Comparison of ENCODE assay signal across 8 mouse cellular contexts in genomic region chr17:35218516-35219193, GRCm38 (mm10). TPM values are rescaled to one million over a fixed set of nuclear protein-coding genes. Genes with fewer than 3 reads are reported as not detected.
DNase-seq lines count a peak whose midpoint lies in the region; ATAC-seq and TF ChIP-seq lines count a peak whose summit lies in the region.

No protein-coding gene starts in this region.

- ATAC-seq in hindbrain, postnatal 0 days: no peak
- no peak for ATAC-seq in hindbrain, embryonic 16.5 days
- ATAC-seq in neutrophil, adult 5-6 weeks (ENCODE audit: extremely low read depth, insufficient number of reproducible peaks, low FRiP score, poor library complexity, severe bottlenecking): peak; percentile 68

- no peaks in the 10 kb centered on the region for H3K9me3 ChIP-seq in hindbrain, postnatal 0 days (ENCODE audit: low read length)
- no peaks in the 10 kb centered on the region for H3K9me3 ChIP-seq in hindbrain, embryonic 16.5 days (ENCODE audit: control insufficient read depth, low read length)

- TF ChIP-seq CTCF in hindbrain, postnatal 0 days (IDR thresholded peaks at IDR 0.05; ENCODE audit: low read depth): no peak

- WGBS in hindbrain, postnatal 0 days: 85% methylated on average over 18 of the region's 18 CpGs
- 82% methylated on average over 15 of the region's 18 CpGs for WGBS in hindbrain, embryonic 16.5 days

- 0 out of 2 replicates have a peak overlapping the region, but pooled peaks have one; percentile 17 for H3K9ac ChIP-seq in hindbrain, postnatal 0 days (replicated peaks; ENCODE audit: low read length)
- no peak overlapping the region for H3K9ac ChIP-seq in hindbrain, embryonic 16.5 days (ENCODE audit: low read depth, low read length)

- H3K4me1 ChIP-seq in hindbrain, postnatal 0 days (ENCODE audit: insufficient read depth, low read length): no peaks in the 10 kb centered on the region
- H3K4me1 ChIP-seq in hindbrain, embryonic 16.5 days (ENCODE audit: control insufficient read depth, insufficient read depth, low read depth, low read length): no peaks in the 10 kb centered on the region

- H3K4me3 ChIP-seq in hindbrain, postnatal 0 days (ENCODE audit: low read length): no peak overlapping the region
- H3K4me3 ChIP-seq in hindbrain, embryonic 16.5 days (ENCODE audit: low read length): no peak overlapping the region

- H3K27ac ChIP-seq in hindbrain, postnatal 0 days: no peak overlapping the region
- H3K27ac ChIP-seq in hindbrain, embryonic 16.5 days (ENCODE audit: low read depth, low read length): no peak overlapping the region

- H3K27me3 ChIP-seq in hindbrain, postnatal 0 days (ENCODE audit: insufficient read depth, low read length): no peaks in the 10 kb centered on the region
- H3K27me3 ChIP-seq in hindbrain, embryonic 16.5 days (replicated peaks; ENCODE audit: control insufficient read depth, insufficient read depth, low read length): no peaks in the 10 kb centered on the region

- H3K4me2 ChIP-seq in hindbrain, postnatal 0 days (ENCODE audit: low read depth, low read length): no peak overlapping the region
- no peak overlapping the region for H3K4me2 ChIP-seq in hindbrain, embryonic 16.5 days (ENCODE audit: low read length)

- H3K36me3 ChIP-seq in hindbrain, postnatal 0 days (ENCODE audit: insufficient read depth, low read length): peaks cover 12% of the 10 kb centered on the region
- no peaks in the 10 kb centered on the region for H3K36me3 ChIP-seq in hindbrain, embryonic 16.5 days (ENCODE audit: control insufficient read depth, insufficient read depth, low read length)

- no peak for DNase-seq in hindbrain, postnatal 0 days (ENCODE audit: low spot score)
- DNase-seq in heart, adult 9 months (ENCODE audit: low spot score in 2 of 2): peak; percentile 70 to 91
- peak; percentile 49 to 76 for DNase-seq in kidney, postnatal 25 days
- DNase-seq in layer of hippocampus, adult 8-10 months (ENCODE audit: low spot score in 2 of 2): no peak
- no peak for DNase-seq in urinary bladder, adult 2 months (ENCODE audit: low spot score)
- no peak for DNase-seq in left cerebral cortex, adult 8-10 months (ENCODE audit: low spot score in 2 of 2)

RNA-seq across cellular contexts. Expression of gene Gm16181, which starts 2.0 kb away (rescaled TPM):
- not detected in 2 replicates for total RNA-seq in hindbrain, postnatal 0 days (2014; rRNA removed)
- 0.40 TPM in 1 of 2 replicates, not detected in the other for polyA plus RNA-seq in hindbrain, postnatal 0 days (2015; fragmentation: Nextera tagmentation; extraction: Ambion mirVana)
- polyA plus RNA-seq in hindbrain, embryonic 16.5 days (2015; fragmentation: Nextera tagmentation; extraction: Ambion mirVana): 0.34 and 0.45 TPM in 2 replicates
- total RNA-seq in neutrophil, adult 5-6 weeks (2017): 2.1 TPM in 1 of 2 replicates, not detected in the other
- not detected for total RNA-seq in layer of hippocampus, adult 8-10 months (2022)
- 0.18 TPM in 1 of 2 replicates, not detected in the other for polyA plus RNA-seq in urinary bladder, adult 2 months (2012; rRNA removed)
- total RNA-seq in left cerebral cortex, adult 8-10 months (2022): not detected

RNA-seq across cellular contexts. Expression of gene Lta, which starts 13.5 kb away (rescaled TPM):
- total RNA-seq in hindbrain, postnatal 0 days (2014; rRNA removed): 0.47 TPM in 1 of 2 replicates, not detected in the other
- 0.85 and 1.3 TPM in 2 replicates for polyA plus RNA-seq in hindbrain, postnatal 0 days (2015; fragmentation: Nextera tagmentation; extraction: Ambion mirVana)
- 0.37 and 0.80 TPM in 2 replicates for polyA plus RNA-seq in hindbrain, embryonic 16.5 days (2015; fragmentation: Nextera tagmentation; extraction: Ambion mirVana)
- 6.6 and 9.9 TPM in 2 replicates for total RNA-seq in neutrophil, adult 5-6 weeks (2017)
- total RNA-seq in layer of hippocampus, adult 8-10 months (2022): under 1 TPM; 0.32 to 0.89 (median 0.67) TPM
- 0.29 and 0.43 TPM in 2 replicates for polyA plus RNA-seq in urinary bladder, adult 2 months (2012; rRNA removed)
- 1 to 10 TPM in 1 of 4 experiments, under 1 TPM in 3; 0.28 to 1.2 (median 0.58) TPM for total RNA-seq in left cerebral cortex, adult 8-10 months (2022)

RNA-seq across cellular contexts. Expression of gene Atp6v1g2, which starts 14.8 kb away (rescaled TPM):
- 91.0 and 114 TPM in 2 replicates for total RNA-seq in hindbrain, postnatal 0 days (2014; rRNA removed)
- polyA plus RNA-seq in hindbrain, postnatal 0 days (2015; fragmentation: Nextera tagmentation; extraction: Ambion mirVana): 180 and 183 TPM in 2 replicates
- 140 and 151 TPM in 2 replicates for polyA plus RNA-seq in hindbrain, embryonic 16.5 days (2015; fragmentation: Nextera tagmentation; extraction: Ambion mirVana)
- 5.0 and 6.5 TPM in 2 replicates for total RNA-seq in neutrophil, adult 5-6 weeks (2017)
- 100 to 1,000 TPM; 592 to 630 (median 612) TPM for total RNA-seq in layer of hippocampus, adult 8-10 months (2022)
- polyA plus RNA-seq in urinary bladder, adult 2 months (2012; rRNA removed): 11.9 and 14.5 TPM in 2 replicates
- 100 to 1,000 TPM; 552 to 589 (median 575) TPM for total RNA-seq in left cerebral cortex, adult 8-10 months (2022)

RNA-seq across cellular contexts. Expression of gene Tnf, which starts 16.8 kb away (rescaled TPM):
- 0.18 and 0.52 TPM in 2 replicates for total RNA-seq in hindbrain, postnatal 0 days (2014; rRNA removed)
- polyA plus RNA-seq in hindbrain, postnatal 0 days (2015; fragmentation: Nextera tagmentation; extraction: Ambion mirVana): 0.09 TPM in 1 of 2 replicates, not detected in the other
- not detected in 2 replicates for polyA plus RNA-seq in hindbrain, embryonic 16.5 days (2015; fragmentation: Nextera tagmentation; extraction: Ambion mirVana)
- total RNA-seq in neutrophil, adult 5-6 weeks (2017): 16.4 and 18.2 TPM in 2 replicates
- under 1 TPM in 1 of 4 experiments, not detected in 3; 0.29 TPM for total RNA-seq in layer of hippocampus, adult 8-10 months (2022)
- 0.55 and 0.83 TPM in 2 replicates for polyA plus RNA-seq in urinary bladder, adult 2 months (2012; rRNA removed)
- under 1 TPM in 1 of 4 experiments, not detected in 3; 0.39 TPM for total RNA-seq in left cerebral cortex, adult 8-10 months (2022)

RNA-seq across cellular contexts. Expression of gene Nfkbil1, which starts 16.9 kb away (rescaled TPM):
- 15.5 and 15.9 TPM in 2 replicates for total RNA-seq in hindbrain, postnatal 0 days (2014; rRNA removed)
- 11.4 and 12.9 TPM in 2 replicates for polyA plus RNA-seq in hindbrain, postnatal 0 days (2015; fragmentation: Nextera tagmentation; extraction: Ambion mirVana)
- 9.8 and 10.1 TPM in 2 replicates for polyA plus RNA-seq in hindbrain, embryonic 16.5 days (2015; fragmentation: Nextera tagmentation; extraction: Ambion mirVana)
- total RNA-seq in neutrophil, adult 5-6 weeks (2017): 10.8 and 11.3 TPM in 2 replicates
- 10 to 100 TPM; 12.9 to 16.4 (median 14.9) TPM for total RNA-seq in layer of hippocampus, adult 8-10 months (2022)
- polyA plus RNA-seq in urinary bladder, adult 2 months (2012; rRNA removed): 14.0 and 15.4 TPM in 2 replicates
- total RNA-seq in left cerebral cortex, adult 8-10 months (2022): 10 to 100 TPM; 14.1 to 18.8 (median 17.1) TPM

Comparison
In these comparisons a context has a peak if more than half of its experiments do, and no peak if none do; other contexts are left out.
1. DNase-seq: peak in heart, adult 9 months (2 of 2) and kidney, postnatal 25 days (2 of 2); none in hindbrain, postnatal 0 days (single experiment), layer of hippocampus, adult 8-10 months (0 of 2), urinary bladder, adult 2 months (single experiment) and left cerebral cortex, adult 8-10 months (0 of 2).
2. RNA of gene Atp6v1g2, which starts 14.8 kb away (total RNA-seq): 592 to 630 TPM in layer of hippocampus, adult 8-10 months, 552 to 589 TPM in left cerebral cortex, adult 8-10 months and 91.0 to 114 TPM in hindbrain, postnatal 0 days; 5.0 to 6.5 TPM in neutrophil, adult 5-6 weeks; every median in the first group is over 10 times any median in the second.